Mouse (Mus musculus): ENCODE measurements around the gene Cdc42se2.

DNA sequence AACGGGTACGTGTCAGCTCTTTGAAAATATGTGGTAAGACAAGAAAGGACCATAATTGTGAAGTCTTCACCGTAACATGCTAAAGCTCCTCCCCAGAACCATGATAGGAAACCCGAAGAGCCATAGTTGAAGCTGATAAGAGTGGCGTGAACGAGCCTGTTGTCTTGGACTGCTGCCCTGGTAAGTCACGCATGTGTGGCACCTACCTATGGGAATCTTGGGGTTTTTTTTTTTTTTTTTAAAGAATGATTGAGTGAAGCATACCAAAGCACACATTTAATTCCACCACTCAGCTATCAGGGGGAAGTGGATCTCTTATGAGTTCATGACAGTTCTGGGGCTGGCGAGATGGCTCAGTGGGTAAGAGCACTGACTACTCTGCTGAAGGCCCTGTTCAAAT is 85.6 kb downstream of the Cdc42se2 start:
- TF ChIP-seq CTCF (IDR thresholded peaks at IDR 0.05; ENCODE audit: low read depth) (no peak), EP300 (IDR thresholded peaks at IDR 0.05; ENCODE audit: low read depth) (no peak)

Measured in liver, postnatal 0 days (tissue).